Mouse (Mus musculus): ENCODE measurements around the gene Fam13a.

Fam13a gene

DNA sequence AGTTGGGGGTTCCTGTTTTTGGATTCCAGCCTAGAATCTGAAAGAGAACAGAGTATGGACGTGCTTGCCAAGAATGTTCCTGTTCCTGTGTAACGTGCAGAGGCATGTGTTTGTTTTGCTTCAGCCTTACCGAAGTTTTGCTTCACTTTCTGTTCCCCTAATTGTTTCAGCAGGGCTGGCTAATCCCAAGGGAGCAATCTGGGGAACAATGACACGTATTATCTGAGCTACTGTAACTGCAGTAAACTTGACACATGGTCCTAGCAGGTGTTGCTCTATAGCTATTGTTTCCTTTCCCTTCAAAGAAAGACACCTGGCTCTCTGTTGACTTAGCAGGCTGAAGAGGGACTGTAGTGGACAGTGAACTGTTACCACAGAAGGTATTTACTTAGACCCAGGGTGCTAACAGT lies 25.3 kb downstream of the Fam13a start:
- peak in 1 of 2 experiments; percentile 40 for DNase-seq (ENCODE audit: low spot score in 2 of 2)

DNA sequence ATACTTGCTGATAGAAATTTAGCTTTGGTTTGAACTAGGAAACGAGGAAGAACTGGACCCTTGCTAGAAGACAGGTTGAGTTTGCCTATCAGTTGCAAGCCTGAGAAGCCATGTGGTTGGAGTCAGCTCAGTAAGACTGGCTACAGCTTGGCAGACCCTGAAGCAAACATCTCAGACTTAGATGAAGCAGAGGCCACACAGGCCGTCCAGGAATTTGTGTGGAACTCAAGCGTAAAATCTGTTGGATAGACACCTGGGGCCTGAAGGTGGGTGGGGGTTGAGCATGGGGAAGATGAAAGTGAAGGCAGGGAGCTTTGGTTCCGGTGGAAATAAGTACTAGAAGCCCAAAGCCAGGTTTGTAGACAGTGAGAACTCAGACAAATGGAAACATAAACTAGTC lies 25.8 kb downstream of the Fam13a start:
- DNase-seq (ENCODE audit: low spot score in 2 of 2) = no peak

DNA sequence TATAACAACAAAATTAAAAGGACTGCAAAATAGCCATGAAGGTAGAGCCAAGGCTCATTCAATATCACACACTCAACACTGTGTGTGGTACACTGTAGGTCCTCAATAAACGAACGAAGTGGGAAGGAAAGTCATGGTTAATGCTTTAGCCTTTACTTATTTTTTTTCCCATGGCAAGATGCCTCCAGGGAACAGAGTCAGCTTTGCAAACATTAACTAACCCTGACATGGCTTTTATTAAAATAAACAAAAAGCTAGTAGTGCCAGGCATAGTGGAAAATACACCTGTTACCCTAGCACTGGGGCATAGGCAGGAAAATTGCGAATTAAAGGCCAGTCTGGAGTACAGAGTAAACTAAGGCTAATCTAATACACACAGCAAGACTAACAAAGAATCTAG lies 35.2 kb downstream of the Fam13a start:
- no peak for DNase-seq (ENCODE audit: low spot score in 2 of 2)

DNA sequence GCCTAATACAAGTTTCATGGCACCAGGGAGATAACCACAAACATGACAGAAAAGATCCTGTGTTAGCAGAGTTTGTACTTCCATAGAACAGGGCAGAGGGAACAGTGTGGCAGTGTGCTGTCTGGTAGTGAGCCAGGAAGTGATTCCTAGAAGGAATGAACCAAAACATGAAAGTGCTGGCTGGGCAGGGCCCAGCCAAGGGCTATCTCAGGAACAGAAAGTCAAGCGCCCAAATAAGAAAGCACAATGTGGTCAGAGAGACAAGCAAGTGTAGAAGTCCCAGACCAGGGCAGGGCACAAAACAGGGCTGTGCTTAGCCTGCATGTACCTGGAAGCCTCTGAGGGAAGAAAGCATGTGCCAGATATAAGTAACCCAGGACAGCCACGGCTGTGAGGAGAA lies 35.6 kb downstream of the Fam13a start:
- no peak for DNase-seq (ENCODE audit: low spot score in 2 of 2)

DNA sequence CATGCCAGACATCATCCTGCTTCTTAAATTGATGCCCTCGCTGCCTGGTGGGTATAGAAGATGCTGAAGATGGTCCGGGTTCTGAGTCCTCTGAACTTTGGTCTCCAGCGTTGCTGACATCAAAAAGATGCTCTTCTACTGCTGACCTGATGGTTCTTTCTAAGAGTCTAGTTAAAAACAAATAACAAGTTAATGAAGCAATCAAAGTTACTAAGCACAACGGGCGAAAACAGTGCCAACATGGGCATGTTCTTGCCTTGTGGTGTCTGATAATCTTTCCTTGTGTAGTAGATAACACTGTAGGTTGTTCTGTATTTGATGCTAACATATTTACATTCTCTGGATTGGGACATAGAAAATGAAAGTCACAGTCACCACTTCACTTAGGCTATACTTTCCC lies 37.2 kb downstream of the Fam13a start:
- DNase-seq (ENCODE audit: low spot score in 2 of 2) = no peak

DNA sequence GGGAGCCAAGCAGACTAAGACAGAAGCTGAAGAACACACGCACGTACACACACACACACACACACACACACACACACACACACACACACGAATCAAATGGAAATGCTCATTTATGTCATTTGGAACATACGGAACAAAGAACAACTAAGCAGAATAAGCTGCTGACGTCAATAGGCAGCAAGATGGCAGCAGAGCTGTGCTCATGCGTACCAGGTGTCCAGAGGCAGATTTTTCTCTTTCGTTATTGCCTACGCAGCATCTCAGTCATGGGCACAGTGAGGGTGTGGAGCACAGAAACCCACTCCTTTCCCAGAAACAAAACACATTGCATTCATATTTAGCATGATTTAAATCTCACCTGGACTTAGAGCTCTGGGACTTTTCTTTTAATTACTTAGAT lies 39.2 kb downstream of the Fam13a start:
- DNase-seq (ENCODE audit: low spot score in 2 of 2) = no peak

DNA sequence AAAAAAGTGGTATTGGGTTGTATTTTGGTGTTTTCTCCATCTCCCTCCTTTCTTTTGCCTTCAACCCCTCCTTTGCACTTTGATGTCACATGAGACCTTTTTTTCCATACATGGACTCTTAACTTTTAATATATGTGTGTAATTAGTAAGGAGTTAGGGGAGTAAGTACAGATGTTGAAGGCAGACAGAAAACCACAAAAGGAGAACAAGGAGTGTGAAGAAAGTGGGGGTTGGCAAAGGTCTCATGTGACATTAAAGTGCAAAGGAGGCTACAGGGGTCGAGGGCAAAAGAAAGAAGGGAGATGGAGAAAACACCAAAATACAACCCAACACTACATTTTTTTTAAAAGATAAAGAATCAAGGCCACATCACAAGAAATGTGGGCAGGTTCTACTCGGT lies 49.1 kb downstream of the Fam13a start:
- DNase-seq (ENCODE audit: low spot score in 2 of 2) = no peak

DNA sequence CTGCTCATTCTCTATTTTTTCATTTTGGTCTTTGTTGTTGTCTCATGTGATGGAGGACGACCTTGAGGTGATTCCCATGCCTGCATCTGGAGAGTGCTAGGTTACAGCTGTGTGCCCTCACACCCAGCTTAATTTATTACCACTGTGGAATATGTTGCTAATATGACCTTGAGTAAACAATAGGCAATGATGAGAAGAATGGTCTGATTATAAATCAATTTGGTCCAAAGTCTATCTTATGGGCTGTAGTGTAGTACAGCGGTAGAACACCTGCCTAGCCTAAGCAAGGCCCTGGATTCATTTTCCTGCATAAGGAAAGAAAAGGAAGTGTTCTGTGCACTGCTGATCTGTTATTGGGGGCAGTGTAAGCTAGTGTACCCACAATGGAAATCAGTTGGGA lies 49.9 kb downstream of the Fam13a start:
- no peak for DNase-seq (ENCODE audit: low spot score in 2 of 2)

DNA sequence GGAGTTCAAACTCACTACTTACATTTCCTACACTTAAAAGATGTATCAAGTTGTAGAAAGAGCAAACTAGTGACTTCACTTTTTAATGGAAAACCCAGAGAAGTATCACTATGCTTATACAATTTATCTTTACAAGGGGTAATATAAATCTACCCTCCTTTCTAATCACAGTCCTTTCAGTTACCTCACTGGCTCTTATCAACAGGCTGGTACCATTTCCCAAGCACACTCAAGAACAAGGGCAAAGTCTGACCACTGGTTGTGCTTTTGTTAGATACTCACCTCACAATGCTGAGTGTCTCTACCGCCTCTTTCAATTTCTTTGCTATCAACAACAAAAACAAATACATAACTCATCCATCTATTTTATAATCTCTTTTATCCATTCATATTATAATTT lies 51.5 kb downstream of the Fam13a start:
- no peak for DNase-seq (ENCODE audit: low spot score in 2 of 2)

DNA sequence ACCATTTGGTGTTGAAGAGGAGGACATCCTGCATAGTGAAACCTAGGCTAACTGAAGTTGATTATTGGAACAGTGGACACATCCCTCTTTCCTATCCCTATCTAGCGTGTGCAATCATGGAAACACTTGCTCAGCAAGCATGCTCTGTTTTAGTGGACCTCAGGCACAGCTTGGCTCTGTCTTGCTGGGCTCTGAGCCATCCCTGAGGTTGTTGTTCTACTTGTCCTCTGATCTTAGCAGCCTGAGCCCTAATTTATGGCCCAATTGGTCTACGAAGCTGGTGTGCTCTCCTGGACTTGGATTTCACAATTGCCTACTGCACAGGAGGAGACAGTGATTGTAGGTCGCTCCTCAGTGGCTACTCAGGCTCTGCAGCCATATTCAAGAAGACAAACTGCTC lies 56.1 kb downstream of the Fam13a start:
- no peak for DNase-seq (ENCODE audit: low spot score in 2 of 2)

DNA sequence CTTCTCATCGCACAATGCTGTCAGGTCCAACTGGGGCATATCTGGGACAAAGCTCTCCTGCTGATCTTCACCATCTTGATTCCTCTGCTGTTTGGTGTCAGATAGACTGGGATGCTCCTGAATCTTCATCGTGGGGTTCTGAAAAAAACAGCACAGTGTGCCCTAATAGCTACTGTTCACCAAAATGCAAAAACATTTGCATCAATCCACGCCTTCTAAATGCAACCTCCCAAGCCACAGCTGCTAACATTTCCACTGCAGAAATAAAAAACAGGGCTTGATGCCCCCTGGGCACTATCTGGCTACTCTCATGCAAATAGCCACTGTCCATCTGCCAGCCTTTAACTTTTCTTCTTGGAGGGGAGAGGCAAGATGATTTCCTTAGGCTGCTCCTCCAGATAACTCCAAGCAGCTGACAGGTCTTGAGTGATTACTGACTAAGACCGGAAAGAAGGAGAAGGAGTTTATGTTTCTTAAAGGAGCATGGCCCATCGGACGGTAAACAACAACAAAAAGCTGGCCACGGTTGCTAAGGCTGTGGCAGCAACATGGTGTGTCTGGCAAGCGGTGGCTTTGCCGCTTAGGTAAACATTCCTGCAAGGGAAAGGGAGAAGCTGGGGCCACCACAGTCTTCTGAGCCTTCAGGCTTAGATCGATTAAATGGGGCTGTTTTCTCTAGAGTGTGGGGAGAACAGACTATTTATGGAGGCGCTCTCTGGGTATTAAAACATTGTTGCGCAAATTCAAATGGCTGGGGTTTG lies 59.1 kb downstream of the Fam13a start:
- no peak for DNase-seq (ENCODE audit: low spot score in 2 of 2)

DNA sequence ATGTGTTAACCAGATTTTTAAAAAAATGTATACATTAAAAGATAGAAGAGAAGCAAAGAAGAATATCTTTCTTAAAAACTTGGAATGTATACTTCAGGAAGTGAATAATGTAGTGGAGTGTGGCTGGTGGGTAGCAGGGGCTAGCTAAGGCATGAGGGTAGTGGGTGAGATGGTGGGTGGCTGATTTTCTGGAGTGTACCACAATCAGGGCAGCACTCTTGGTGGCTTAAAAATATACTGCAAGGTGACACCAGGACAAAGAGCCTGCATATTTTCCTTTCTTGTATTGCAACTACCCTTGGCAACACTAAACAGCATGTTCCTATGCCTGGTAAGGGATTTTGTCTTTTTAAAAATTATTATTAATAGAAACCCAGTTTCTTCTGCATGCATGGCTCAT lies 59.8 kb downstream of the Fam13a start:
- no peak for DNase-seq (ENCODE audit: low spot score in 2 of 2)

DNA sequence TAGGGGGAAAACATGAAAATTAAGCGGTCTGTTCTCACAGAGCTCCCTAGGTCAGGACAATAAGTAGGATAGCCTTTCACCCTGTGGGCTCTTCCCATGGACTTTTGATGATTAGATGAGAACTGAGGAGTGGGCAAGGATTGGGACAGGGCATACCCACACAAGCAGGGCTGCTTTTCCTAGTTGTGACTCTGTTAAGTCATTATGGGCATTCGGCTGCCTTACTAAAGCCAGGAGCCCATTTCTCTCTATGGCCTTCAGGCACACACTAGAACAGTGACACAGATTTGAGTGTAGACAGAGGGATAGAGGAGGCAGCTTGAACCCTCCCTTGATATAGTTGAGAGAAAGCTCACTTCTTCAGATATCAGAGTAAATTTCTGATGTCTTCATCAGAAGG lies 60.3 kb downstream of the Fam13a start:
- no peak for DNase-seq (ENCODE audit: low spot score in 2 of 2)

DNA sequence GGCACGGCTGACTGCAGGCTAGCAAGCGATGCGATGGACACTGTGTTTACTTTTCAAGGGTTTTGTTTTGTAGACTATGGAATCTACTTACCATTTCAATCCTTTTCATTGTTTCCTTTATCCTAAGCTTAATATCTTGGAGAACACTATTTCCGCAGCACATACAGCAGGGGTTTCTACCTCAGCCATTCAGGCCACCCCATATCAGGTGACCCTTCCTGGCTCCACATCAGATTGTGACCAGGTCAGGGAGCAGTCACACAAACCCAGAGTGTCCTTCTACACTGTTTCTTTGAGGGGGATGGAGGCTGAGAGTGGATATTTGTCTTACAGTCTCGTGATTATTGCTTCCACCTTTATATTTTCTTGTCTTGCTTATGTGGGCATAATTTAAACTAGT lies 61.7 kb downstream of the Fam13a start:
- no peak for DNase-seq (ENCODE audit: low spot score in 2 of 2)

DNA sequence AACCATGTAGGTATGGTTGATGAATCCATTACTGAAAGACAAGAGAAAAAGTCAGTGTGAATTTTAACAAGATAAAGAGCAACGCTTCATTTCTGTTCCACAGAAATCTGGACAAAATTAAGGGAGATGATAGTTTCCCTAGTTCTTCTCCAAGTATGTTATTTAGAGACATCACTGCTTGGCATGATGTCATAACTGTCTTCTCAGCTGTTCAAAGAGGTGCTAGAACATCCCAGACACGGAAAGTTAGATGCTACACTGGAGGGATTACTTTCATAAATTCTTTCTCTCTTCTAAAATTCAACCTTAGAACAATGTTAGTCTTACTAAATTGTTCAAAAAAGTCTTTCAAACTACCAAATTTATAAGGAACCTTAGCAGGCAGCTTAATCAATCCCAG lies 63.8 kb downstream of the Fam13a start:
- DNase-seq (ENCODE audit: low spot score in 2 of 2) = no peak

DNA sequence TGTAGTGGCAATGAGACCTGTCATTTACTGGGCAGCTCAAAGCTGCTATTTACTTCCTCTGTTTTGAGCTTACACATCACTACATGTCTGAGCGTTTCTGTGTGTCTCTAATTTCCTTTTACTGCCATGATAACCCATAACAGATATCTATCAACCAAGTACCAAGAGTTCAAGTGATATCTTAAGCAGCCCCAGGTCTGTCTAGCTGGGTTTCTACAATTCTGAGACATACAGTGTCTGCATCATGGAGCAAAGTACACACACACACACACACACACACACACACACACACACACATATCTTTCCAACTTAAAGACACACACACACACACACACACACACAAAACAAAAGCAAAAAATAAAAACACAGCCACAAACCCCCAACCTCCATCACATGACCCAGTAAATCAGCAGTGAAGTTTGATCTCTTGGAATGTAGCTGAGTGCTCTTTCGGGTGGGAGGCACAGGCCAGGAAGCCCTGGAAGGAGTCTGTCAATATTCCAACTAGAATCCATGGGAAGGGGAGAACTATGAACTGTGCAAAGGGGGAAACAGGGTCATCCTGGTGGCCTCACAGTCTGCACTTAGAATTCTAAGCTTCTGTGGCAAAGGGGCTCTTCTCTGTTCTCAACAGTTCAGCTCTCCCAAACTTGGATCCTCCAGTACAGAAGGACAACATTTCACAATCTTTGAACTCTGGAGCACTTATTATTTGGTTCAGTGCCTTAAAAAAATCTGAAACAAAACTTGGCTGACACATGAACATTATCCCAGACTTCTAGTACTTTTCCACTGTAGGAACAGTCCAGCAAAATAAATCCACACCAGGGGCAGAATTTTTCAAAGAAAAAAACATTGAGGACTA lies 73.0 kb downstream of the Fam13a start:
- no peak for DNase-seq (ENCODE audit: low spot score in 2 of 2)

DNA sequence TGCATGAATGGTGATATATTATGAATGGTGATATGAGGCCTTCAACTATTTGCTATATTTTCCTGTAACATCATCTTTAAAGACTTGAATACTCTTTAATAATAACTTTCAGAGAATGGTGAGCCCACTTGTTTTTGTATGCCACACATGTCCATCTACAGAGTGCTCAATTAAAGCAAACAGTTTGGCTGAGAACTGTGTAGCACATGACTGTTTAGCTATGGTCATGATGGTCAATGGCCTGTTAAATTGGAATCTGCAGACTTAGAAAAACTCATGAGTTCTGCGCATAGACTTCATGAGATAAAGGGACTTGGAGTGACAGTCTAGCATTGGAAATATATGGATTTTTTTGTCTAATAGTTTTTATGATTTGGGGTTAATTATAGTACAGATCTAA lies 73.9 kb downstream of the Fam13a start:
- DNase-seq (ENCODE audit: low spot score in 2 of 2) = no peak

DNA sequence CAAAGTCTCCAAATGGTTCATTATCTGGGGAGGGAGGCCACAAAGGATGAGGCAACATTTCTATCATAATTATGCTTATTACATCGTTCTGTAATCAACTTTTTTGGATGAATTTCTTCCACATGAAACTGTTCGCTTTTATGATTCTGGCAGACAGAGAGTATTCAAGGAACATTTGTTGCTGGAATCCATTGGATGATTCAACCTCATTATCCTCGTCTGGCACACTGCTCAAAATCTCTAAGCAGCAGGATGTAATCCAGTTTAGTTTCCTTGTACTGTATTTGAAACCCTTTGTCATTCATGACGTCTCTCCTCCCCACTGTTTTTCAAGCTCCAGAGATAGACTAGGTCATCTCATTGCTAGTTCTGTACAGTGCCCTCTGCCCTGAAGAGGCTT lies 77.5 kb downstream of the Fam13a start:
- DNase-seq (ENCODE audit: low spot score in 2 of 2) = no peak

DNA sequence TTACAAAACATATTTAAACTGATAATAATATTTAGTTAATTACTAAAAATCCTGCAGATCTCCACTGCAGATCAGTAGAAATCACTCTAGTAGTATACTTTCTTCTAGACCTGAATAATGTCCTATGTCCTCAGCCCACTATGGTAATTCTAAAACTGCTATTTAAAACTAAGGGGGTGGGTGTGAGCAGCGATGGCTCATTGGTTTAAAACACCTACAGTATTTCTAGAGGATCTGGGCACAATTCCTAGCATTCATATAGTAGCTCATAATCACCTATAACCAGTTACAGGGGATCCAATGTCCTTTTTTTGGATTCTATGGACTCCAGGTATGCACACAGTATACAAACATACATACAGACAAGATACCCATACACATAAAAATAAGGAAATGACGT lies 78.1 kb downstream of the Fam13a start:
- no peak for DNase-seq (ENCODE audit: low spot score in 2 of 2)

DNA sequence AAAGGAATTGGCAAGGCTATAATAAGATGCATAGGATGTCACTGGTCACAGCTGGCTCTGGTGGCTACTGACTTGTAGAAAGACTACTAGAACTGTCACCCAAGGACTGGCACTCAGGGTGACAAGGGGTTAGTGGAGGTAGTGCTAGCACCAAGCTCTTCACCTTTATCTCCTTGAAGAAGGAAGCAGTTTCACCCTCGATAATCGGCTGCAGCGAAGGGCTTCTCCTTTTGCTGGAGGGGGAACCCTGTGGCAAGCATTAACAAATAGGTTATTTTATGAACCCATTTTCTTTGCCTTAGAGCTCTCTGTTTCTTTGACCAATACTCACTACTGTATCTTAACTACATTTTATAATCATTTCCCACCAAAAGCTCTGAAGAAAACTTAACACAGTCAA lies 80.4 kb downstream of the Fam13a start:
- no peak for DNase-seq (ENCODE audit: low spot score in 2 of 2)

DNA sequence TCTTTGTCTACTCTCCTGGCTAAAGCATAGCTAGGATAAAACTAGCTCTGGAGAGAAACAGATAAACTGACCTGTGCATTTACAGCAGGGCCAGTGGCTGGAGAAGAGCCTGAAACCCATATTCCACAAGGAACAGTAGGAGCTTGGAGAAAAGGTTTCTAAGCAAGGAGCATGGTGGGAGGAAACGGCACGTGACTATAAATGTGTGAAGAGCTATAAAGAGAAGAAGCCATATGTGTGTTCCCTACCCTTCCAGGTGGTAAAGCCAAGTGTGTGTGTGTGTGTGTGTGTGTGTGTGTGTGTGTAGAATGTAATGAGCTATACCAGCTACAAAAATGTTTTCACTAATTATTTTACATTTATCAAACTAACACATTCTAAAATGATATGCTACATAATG lies 82.1 kb downstream of the Fam13a start:
- no peak for DNase-seq (ENCODE audit: low spot score in 2 of 2)

DNA sequence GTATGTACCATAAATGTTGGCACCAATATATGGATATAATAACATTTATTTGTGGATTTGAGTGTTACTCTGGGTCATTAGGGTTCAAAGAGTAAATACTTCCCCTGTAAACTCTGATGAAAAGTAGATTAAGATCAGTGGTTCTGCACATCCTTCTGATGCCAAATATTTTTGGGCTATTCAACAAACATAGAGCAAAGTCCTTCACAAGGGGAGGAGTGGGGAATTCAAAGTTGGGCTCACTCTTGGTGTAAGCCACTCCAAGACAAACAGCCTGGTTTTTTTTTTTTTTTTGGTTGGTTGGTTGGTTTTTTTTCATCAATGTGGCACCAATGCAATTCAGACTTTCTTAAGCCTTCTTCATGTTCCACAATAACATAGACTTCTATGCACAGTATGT lies 86.6 kb downstream of the Fam13a start:
- DNase-seq (ENCODE audit: low spot score in 2 of 2) = no peak

DNA sequence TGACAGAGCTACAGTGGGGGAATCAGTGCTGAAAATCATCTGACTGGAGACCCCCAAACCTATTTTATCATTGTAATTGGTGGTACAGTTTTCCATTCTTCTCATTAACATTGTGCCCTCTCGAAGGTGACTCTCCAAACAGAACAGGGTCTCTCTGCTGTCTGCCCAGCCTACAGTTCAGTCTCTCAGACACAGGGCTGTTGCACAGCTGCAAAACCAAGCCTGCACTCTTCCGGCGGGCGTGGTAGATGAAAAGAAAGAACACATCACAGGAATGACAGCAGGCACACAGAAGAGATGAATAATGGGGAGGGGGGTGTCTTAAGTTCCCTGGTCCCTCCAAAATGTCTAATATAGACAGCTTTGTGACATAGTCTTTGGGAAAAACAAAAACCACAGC lies 90.2 kb downstream of the Fam13a start:
- no peak for DNase-seq (ENCODE audit: low spot score in 2 of 2)
